Mouse (Mus musculus) kidney, embryonic 14.5 days (tissue): ENCODE data around the gene Rad51d. TPM values are rescaled to one million over a fixed set of nuclear protein-coding genes. Genes with fewer than 3 reads are reported as not detected.

ENCODE experiments used
- ATAC-seq: fragments of 200-750 bp; cut with Nextera tagmentation; 2 replicates; pipeline ENCODE4 v1.8.0; 2017; ENCODE audit warnings: moderate number of reproducible peaks, mild to moderate bottlenecking, moderate TSS enrichment, moderate library complexity; ENCODE audit not compliant: low FRiP score, low TSS enrichment
- H3K27ac ChIP-seq: fragments of 300-500 bp; sonication (generic); 2 replicates; pipeline ENCODE4 v1.5.1; 2014; ENCODE audit warnings: low read depth, mild to moderate bottlenecking, low read length, moderate library complexity, mixed read lengths
- H3K27me3 ChIP-seq: fragments of 300-500 bp; sonication (generic); 2 replicates; pipeline ENCODE4 v1.6.1; 2014; ENCODE audit warnings: mild to moderate bottlenecking, low read length; ENCODE audit not compliant: control insufficient read depth, insufficient read depth
- H3K36me3 ChIP-seq: fragments of 300-500 bp; sonication (generic); 2 replicates; pipeline ENCODE4 v1.6.1; 2014; ENCODE audit warnings: low read length, mixed read lengths; ENCODE audit not compliant: control insufficient read depth, insufficient read depth
- H3K4me1 ChIP-seq: fragments of 300-500 bp; sonication (generic); 2 replicates; pipeline ENCODE4 v1.6.1; 2014; ENCODE audit warnings: low read length, mixed read lengths; ENCODE audit not compliant: control insufficient read depth, insufficient read depth
- H3K4me2 ChIP-seq: fragments of 300-500 bp; sonication (generic); replicated peaks from 2 replicates; pipeline ENCODE4 v1.6.1; 2014; ENCODE audit warnings: low read depth, mild to moderate bottlenecking, low read length
- H3K4me3 ChIP-seq: fragments of 300-500 bp; sonication (generic); 2 replicates; pipeline ENCODE4 v1.5.1; 2014; ENCODE audit warnings: mild to moderate bottlenecking, low read length
- H3K9ac ChIP-seq: fragments of 300-500 bp; sonication (generic); 2 replicates; pipeline ENCODE4 v1.6.1; 2014; ENCODE audit warnings: low read depth, mild to moderate bottlenecking, low read length, moderate library complexity
- H3K9me3 ChIP-seq: fragments of 300-500 bp; sonication (generic); 2 replicates; pipeline ENCODE4 v1.6.1; 2016; ENCODE audit warnings: low read length; ENCODE audit not compliant: control insufficient read depth
- WGBS: fragments of 180-500 bp; shearing (Covaris S2); extraction: QIAGEN DNeasy Blood & Tissue Kit; methylation state at CpG from one replicate; pipeline ENCODE4 v1.1.7; 2014; 5-methylcytosine and 5-hydroxymethylcytosine counted together
- polyA plus RNA-seq: library from polyadenylated mRNA; unstranded; fragments of >200 nt; fragmentation: Nextera tagmentation; extraction: Ambion mirVana; gene quantifications from 2 replicates; pipeline ENCODE4 v1.2.1, GENCODE M21; 2014

Rad51d gene
- polyA plus RNA-seq, 1 experiment from 2014 or later, result 11.5 TPM

DNA sequence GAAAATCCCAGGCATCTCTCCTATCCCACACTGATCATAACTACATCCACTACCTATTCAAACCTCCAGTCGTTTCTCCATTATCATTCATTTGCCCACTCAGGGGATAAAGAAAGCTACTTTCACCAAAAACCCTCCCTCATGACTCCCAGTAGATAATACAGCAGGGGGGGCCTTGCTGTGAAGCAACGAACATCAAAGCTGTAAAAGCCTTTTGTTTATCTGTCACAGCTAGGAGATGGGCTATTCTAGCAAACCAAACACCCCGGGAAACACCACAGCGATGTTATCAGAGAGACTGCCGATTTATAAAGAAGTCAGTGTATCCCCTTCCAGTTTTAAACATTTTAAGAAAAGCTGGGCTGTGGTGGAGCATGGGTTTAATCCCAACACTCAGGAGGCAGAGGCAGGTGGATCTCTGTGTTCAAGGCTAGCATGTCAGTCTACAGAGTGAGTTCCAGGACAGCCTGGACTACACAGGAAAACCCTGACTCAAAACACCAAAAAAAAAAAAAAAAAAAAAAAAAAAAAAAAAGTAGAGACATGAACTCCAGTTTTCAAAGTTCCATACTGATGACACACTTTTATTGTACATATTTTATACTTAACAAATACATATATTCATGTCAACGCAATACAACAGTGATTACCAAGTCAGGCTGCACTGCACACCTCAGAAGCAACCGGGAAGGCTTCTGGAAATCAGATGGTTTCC, 23.4 kb downstream of the Rad51d start:
- Histone ChIP-seq H3K9me3 (no peaks in the 10 kb centered on the region), H3K27ac (no peak overlapping the region), H3K4me1 (0 out of 2 replicates have a peak, but pooled peaks cover 3% of the 10 kb centered on the region), H3K36me3 (no peaks in the 10 kb centered on the region), H3K4me2 (no peak overlapping the region), H3K27me3 (no peaks in the 10 kb centered on the region), H3K9ac (no peak overlapping the region), H3K4me3 (no peak overlapping the region)
- ATAC-seq, result no peak
- 35% methylated on average over 7 of the region's 7 CpGs for WGBS

DNA sequence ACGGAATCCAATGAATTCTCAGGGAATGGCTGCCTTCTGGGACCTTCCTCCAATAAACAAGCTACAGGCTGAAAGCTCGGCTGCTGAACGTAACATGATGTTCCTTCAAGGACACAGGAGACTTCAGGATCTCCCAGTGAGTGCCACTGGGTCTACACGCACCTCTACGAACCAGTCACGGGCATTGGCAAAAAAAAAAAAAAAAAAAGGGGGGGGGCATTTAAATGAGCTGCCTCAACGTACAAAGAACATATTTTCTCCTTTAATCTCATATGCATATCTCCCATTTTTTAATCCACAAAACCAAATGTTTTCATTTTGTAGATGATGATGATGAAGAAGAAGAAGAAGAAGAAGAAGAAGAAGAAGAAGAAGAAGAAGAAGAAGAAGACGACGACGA, 24.5 kb downstream of the Rad51d start:
- Histone ChIP-seq H3K27me3 (no peaks in the 10 kb centered on the region), H3K9me3 (no peaks in the 10 kb centered on the region), H3K4me1 (0 out of 2 replicates have a peak, but pooled peaks cover 3% of the 10 kb centered on the region), H3K27ac (no peak overlapping the region), H3K4me2 (no peak overlapping the region), H3K36me3 (no peaks in the 10 kb centered on the region), H3K9ac (no peak overlapping the region), H3K4me3 (no peak overlapping the region)
- ATAC-seq, result no peak
- 84% methylated on average over 10 of the region's 10 CpGs for WGBS

DNA sequence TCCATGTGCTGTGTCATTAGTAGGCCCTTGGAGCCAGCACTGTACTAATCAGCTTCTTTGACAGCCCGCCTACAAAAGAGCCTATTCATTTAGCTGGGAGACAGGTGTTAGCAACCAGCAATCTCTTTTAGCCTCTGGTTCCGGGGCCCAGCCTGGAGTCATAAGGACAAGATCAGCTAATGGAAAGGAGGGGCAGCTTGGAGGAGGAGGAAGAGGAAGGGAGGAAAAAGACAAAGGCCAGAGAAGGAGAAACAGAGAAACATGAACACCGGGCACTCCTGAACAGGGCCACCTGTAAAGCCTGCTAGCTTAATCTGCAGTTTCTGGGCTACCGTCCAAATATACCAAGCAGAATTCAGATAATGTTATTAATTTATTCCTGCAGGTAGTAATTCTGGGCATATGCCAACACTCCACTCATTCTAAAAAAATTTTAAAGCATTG, 26.9 kb downstream of the Rad51d start:
- ATAC-seq, result no peak
- Histone ChIP-seq H3K4me3 (no peak overlapping the region), H3K36me3 (no peaks in the 10 kb centered on the region), H3K4me1 (no peaks in the 10 kb centered on the region), H3K9ac (no peak overlapping the region), H3K27ac (no peak overlapping the region), H3K9me3 (no peaks in the 10 kb centered on the region), H3K4me2 (no peak overlapping the region), H3K27me3 (no peaks in the 10 kb centered on the region)
- WGBS, result 65% methylated on average over 4 of the region's 4 CpGs

DNA sequence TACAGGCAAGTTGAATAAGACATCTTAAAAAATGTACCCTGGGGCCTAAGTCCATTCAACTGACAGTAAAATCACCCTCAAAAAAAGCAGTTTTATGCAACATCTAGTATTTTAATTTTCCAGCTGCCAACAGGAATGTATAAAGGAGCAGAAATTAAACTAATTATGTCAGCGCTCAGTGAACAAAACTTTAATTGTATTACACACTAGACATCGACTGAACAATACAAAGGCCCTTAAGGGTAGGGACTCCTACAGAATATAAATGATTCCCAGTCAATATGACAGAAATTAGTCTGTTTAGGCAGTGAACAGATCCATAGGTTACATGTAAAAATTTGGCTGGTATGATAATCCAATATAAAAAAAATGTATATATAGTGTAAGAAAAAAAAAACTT, 27.4 kb downstream of the Rad51d start:
- Histone ChIP-seq H3K27me3 (no peaks in the 10 kb centered on the region), H3K9ac (no peak overlapping the region), H3K27ac (no peak overlapping the region), H3K36me3 (no peaks in the 10 kb centered on the region), H3K9me3 (no peaks in the 10 kb centered on the region), H3K4me2 (no peak overlapping the region), H3K4me1 (no peaks in the 10 kb centered on the region), H3K4me3 (no peak overlapping the region)
- no peak for ATAC-seq
- 85% methylated on average over 2 of the region's 2 CpGs for WGBS

DNA sequence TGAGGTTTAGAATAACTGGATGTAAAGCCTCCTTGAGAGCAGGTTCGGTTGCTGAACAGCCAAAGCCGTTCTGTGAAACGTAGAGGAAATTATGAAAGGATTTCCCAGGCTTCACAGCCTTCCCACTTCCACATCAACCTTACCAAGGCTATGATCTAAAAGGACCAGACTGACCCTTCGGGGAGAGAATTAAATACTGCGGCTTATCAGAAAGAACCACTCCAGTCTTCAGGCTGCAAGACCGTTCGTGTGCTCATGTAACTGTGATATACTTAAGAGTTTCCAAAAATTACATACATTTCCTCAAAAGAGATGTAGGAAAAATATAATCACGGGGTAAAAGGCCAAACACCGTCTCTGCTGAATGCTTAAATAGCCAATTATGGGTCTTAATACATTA, 27.8 kb downstream of the Rad51d start:
- no peaks in the 10 kb centered on the region for H3K9me3 ChIP-seq
- 87% methylated on average over 9 of the region's 9 CpGs for whole genome bisulfite sequencing

DNA sequence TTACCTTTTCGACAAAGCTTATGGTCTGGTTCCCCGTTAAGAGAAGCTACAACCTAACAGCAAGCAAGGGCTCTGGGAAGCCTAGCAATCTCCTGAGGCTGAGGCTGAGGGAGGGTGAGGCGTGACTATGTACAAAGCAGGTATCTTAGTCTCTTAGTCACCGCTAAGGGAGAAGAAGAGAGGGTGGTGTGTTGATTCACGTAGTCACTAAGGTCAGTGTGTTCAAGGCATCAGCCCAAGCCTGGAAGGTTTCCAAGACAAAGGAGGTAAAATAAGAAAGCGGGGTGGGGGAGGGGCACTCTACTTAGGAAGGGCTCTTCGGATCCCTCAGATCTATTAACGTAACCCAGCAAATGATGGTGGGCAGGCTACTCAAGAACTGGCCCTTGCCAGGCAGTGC, 28.9 kb downstream of the Rad51d start:
- Histone ChIP-seq H3K27me3 (no peaks in the 10 kb centered on the region), H3K4me1 (0 out of 2 replicates have a peak, but pooled peaks cover 3% of the 10 kb centered on the region), H3K4me2 (no peak overlapping the region), H3K36me3 (no peaks in the 10 kb centered on the region), H3K9ac (no peak overlapping the region), H3K27ac (no peak overlapping the region), H3K4me3 (no peak overlapping the region), H3K9me3 (no peaks in the 10 kb centered on the region)
- WGBS, result 66% methylated on average over 8 of the region's 8 CpGs
- ATAC-seq, result no peak

More for the DNA sequence above, 27.8 kb downstream of the Rad51d start:
- H3K27me3 ChIP-seq, result no peaks in the 10 kb centered on the region
- no peak overlapping the region for H3K27ac ChIP-seq
- no peak for ATAC-seq
- no peak overlapping the region for H3K4me2 ChIP-seq
- H3K36me3 ChIP-seq, result no peaks in the 10 kb centered on the region
- H3K4me1 ChIP-seq, result no peaks in the 10 kb centered on the region
- H3K4me3 ChIP-seq, result no peak overlapping the region
- no peak overlapping the region for H3K9ac ChIP-seq

DNA sequence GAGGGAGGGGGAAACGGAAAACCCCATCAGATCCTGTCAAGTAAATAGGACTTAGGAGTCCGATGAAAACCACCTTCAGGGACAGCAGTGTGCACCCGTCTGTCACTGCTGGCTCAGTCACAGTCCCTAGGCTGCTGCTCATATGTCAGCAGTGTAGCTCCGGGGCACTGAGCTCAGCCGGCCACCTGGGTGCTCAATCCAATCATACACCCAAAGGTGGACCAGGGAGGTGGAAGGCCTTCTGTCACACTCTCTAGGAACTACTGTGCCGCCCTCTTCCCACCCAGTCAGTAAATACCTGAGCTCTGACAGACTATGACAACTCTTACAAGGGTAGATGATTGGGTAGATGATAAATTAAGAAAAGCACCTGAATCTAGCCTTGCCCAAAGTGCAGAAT, 29.7 kb downstream of the Rad51d start:
- 82% methylated on average over 6 of the region's 6 CpGs for WGBS

DNA sequence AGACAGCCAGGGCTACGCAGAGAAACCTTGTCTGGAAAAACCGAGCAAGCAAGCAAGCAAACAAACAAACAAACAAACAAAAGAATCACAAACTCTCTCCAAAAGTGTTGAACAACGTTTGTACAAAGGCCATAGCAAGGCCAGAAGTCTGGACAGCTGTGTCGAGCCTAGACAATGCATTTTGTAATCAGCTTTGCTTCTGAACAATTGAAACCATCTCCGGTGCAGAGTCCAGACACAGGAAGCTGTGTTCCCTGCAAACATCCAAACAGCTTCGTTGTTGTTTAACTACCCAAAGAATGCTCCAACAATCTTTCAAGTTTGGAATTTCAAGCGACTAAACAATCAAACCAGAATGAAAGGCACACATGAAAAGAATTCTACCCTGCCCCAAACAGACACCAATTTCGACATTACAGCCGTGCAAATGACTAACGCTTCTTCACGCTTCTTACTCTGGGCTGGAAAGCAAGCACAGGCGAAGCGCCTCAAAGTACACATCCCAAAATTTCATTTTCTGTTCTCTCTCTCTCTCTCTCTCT, 33.0 kb downstream of the Rad51d start:
- H3K9me3 ChIP-seq, result no peaks in the 10 kb centered on the region
- H3K4me2 ChIP-seq, result no peak overlapping the region
- no peaks in the 10 kb centered on the region for H3K27me3 ChIP-seq
- no peak overlapping the region for H3K4me3 ChIP-seq
- WGBS, result 86% methylated on average over 13 of the region's 13 CpGs
- no peaks in the 10 kb centered on the region for H3K36me3 ChIP-seq
- H3K27ac ChIP-seq, result no peak overlapping the region
- 0 out of 2 replicates have a peak, but pooled peaks cover 4% of the 10 kb centered on the region for H3K4me1 ChIP-seq
- no peak for ATAC-seq
- H3K9ac ChIP-seq, result no peak overlapping the region

More for the DNA sequence above, 29.7 kb downstream of the Rad51d start:
- H3K27ac ChIP-seq, result no peak overlapping the region
- 0 out of 2 replicates have a peak, but pooled peaks cover 4% of the 10 kb centered on the region for H3K4me1 ChIP-seq
- H3K4me2 ChIP-seq, result no peak overlapping the region
- ATAC-seq, result no peak
- no peaks in the 10 kb centered on the region for H3K9me3 ChIP-seq
- H3K36me3 ChIP-seq, result no peaks in the 10 kb centered on the region
- H3K27me3 ChIP-seq, result no peaks in the 10 kb centered on the region
- no peak overlapping the region for H3K4me3 ChIP-seq
- no peak overlapping the region for H3K9ac ChIP-seq

DNA sequence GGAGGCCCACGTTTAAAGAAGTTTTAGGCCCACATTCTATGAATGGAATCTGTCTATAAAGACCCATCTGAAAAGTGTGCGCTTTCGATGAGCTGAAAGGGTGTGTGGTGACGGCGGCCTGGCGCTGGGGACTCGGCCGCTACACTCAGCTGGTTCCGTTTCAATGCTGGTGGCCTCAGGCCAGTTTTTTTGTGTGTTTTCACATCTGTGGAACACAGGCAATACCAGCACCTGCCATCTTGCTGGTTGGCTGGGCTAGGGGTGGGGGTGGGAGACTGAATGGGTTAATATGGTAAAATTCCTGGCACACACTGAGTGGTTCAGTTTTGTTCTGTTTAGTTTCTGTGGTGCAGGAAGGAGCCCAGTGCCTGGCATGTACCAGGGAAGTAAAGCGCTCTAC, 34.4 kb downstream of the Rad51d start:
- H3K9me3 ChIP-seq, result no peaks in the 10 kb centered on the region
- no peak overlapping the region for H3K4me3 ChIP-seq
- H3K27me3 ChIP-seq, result no peaks in the 10 kb centered on the region
- peaks cover 4% of the 10 kb centered on the region; the same call in 1 of the 2 replicates for H3K4me1 ChIP-seq
- no peak overlapping the region for H3K9ac ChIP-seq
- 79% methylated on average over 10 of the region's 10 CpGs for WGBS
- no peak overlapping the region for H3K27ac ChIP-seq
- no peaks in the 10 kb centered on the region for H3K36me3 ChIP-seq
- no peak for ATAC-seq
- no peak overlapping the region for H3K4me2 ChIP-seq
